Mouse (Mus musculus) kidney, postnatal 10 days (tissue): ENCODE data around the gene Polr3h.
A peak's percentile ranks its signal among the peaks of the same experiment; 100 is the strongest.

Experiments used
- DNase-seq: peaks from one replicate; pipeline ENCODE4 v3.0.0; 2021; ENCODE audit warnings: mixed read lengths

Gene Polr3h

DNA sequence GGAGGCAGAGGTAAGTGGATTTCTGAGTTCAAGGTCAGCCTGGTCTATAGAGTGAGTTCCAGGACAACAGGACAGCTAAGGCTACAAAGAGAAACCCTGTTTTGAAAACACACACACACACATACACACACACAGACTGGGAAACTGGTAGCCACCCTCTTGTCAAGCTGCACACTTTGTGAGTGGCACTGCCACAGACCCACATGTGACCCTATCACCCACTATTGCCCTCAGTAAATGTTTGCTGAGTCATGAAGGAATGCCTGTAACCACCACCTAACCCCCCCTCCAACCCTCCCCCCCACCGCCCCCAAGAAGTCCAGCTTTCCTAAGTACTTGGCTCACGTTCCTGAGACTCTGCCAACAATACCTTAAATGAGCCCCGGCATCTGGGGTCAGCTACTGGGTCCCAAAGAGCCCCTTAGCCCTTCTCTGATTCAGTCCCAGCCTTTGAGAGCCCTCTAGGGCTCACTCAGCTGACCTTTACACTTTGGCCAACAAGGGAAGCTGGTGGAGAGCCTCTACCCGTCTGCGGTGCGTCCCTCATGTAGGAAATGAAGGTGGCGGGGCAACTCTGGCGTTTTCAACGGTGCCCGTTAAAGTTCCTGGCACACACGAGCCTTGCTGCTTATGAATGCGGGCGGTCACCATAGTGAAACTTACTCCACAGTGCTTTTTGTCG, 87.3 kb downstream of the Polr3h start:
- DNase-seq, result peak; percentile 25
